Mouse (Mus musculus): Measurements from ENCODE around the gene Me1. TPM values are rescaled to one million over a fixed set of nuclear protein-coding genes. Genes with fewer than 3 reads are reported as not detected.

The Me1 gene
- total RNA-seq, 2 experiments from 2014 or later, result 0.30 TPM; not detected in 1

- ATAC-seq (replicated peaks; ENCODE audit: poor library complexity), result no peak
These were observed 141.9 kb downstream of the Me1 start for GRCm38 (mm10) chr9:86553886-86554285.

GRCm38 (mm10) chr9:86550717-86551116, 145.0 kb downstream of the Me1 start:
- no peak for ATAC-seq (replicated peaks; ENCODE audit: poor library complexity)

- ATAC-seq (replicated peaks; ENCODE audit: poor library complexity), result no peak
These were observed 146.1 kb downstream of the Me1 start for GRCm38 (mm10) chr9:86549637-86550162.

- ATAC-seq (replicated peaks; ENCODE audit: poor library complexity), result peak; percentile 95
These were observed 151.2 kb downstream of the Me1 start for GRCm38 (mm10) chr9:86544559-86544958.

- no peak for ATAC-seq (replicated peaks; ENCODE audit: poor library complexity)
These were observed 152.3 kb downstream of the Me1 start for GRCm38 (mm10) chr9:86543451-86543850.

GRCm38 (mm10) chr9:86534071-86534470, 161.7 kb downstream of the Me1 start:
- no peak for ATAC-seq (replicated peaks; ENCODE audit: poor library complexity)

Other genes with a start within 250 kb of the Me1 start
- 3.9 and 5.2 TPM in 2 replicates for gene Ube2cbp, start 231.0 kb downstream of the Me1 start, total RNA-seq (2015)
- gene Ube2cbp, start 231.0 kb downstream of the Me1 start, total RNA-seq (2017), result 2.9 and 4.0 TPM in 2 replicates
- gene Dop1a, start 228.8 kb downstream of the Me1 start, total RNA-seq (2015), result 19.3 and 32.3 TPM in 2 replicates
- 13.7 and 19.1 TPM in 2 replicates for gene Dop1a, start 228.8 kb downstream of the Me1 start, total RNA-seq (2017)
- gene Pgm3, start 124.1 kb downstream of the Me1 start, total RNA-seq (2015), result 27.0 and 31.0 TPM in 2 replicates
- 25.1 and 31.6 TPM in 2 replicates for gene Pgm3, start 124.1 kb downstream of the Me1 start, total RNA-seq (2017)
- 4.9 and 6.3 TPM in 2 replicates for gene Rwdd2a, start 124.0 kb downstream of the Me1 start, total RNA-seq (2015)
- 2.5 and 5.7 TPM in 2 replicates for gene Rwdd2a, start 124.0 kb downstream of the Me1 start, total RNA-seq (2017)
- not detected in 2 replicates for gene Prss35, start 47.7 kb upstream of the Me1 start, total RNA-seq (2015)
- not detected in 2 replicates for gene Prss35, start 47.7 kb upstream of the Me1 start, total RNA-seq (2017)
- not detected in 2 replicates for gene Snap91, start 184.7 kb upstream of the Me1 start, total RNA-seq (2015)
- not detected in 2 replicates for gene Snap91, start 184.7 kb upstream of the Me1 start, total RNA-seq (2017)

All from megakaryocyte progenitor cell, adult 5-6 weeks (primary cell).